Mouse (Mus musculus): Measurements from ENCODE around the gene Ccm2. TPM values are rescaled to one million over a fixed set of nuclear protein-coding genes. Genes with fewer than 3 reads are reported as not detected.

Gene Ccm2
- polyA plus RNA-seq, 1 experiment from 2014 or later, result 90.8 TPM

DNA sequence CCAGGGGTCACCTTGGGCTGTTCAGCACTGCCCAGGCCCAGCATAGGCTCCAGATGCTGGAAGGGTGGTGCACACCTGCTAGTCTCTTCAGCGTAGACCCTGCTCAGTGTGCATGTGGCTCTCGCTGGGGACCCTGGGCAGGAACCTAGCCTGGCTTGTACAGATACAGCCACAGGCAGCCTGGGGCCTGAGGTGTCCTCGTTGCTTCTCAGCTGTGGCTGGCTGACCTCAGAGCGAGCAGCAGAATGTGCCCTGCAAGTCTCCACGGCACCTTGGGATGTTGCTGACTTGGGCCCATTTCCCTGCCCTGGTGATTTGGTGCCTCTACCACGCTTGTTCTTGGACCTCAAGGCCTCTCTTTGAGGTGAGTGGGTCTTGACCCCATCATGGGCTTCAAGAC, 53.1 kb downstream of the Ccm2 start:
- Histone ChIP-seq H3K27me3 (ENCODE audit: control insufficient read depth, insufficient read depth, low read length) (peaks cover 2% of the 10 kb centered on the region; the same call in 1 of the 2 replicates), H3K4me2 (ENCODE audit: low read depth, low read length, severe bottlenecking) (no peak overlapping the region), H3K27ac (ENCODE audit: low read depth, low read length) (no peak overlapping the region), H3K9ac (ENCODE audit: low read length) (no peak overlapping the region), H3K4me3 (ENCODE audit: low read depth, low read length) (no peak overlapping the region), H3K4me1 (replicated peaks; ENCODE audit: control insufficient read depth, insufficient read depth, low read length) (peaks cover 23% of the 10 kb centered on the region), H3K36me3 (ENCODE audit: control insufficient read depth, insufficient read depth, low read length) (peaks cover 8% of the 10 kb centered on the region; the same call in 1 of the 2 replicates), H3K9me3 (ENCODE audit: control insufficient read depth, low read length) (no peaks in the 10 kb centered on the region)
- ATAC-seq (replicated peaks; ENCODE audit: low FRiP score) (no peak), DNase-seq (ENCODE audit: low spot score) (peak; percentile 51)
- 79% methylated on average over 6 of the region's 6 CpGs for WGBS

DNA sequence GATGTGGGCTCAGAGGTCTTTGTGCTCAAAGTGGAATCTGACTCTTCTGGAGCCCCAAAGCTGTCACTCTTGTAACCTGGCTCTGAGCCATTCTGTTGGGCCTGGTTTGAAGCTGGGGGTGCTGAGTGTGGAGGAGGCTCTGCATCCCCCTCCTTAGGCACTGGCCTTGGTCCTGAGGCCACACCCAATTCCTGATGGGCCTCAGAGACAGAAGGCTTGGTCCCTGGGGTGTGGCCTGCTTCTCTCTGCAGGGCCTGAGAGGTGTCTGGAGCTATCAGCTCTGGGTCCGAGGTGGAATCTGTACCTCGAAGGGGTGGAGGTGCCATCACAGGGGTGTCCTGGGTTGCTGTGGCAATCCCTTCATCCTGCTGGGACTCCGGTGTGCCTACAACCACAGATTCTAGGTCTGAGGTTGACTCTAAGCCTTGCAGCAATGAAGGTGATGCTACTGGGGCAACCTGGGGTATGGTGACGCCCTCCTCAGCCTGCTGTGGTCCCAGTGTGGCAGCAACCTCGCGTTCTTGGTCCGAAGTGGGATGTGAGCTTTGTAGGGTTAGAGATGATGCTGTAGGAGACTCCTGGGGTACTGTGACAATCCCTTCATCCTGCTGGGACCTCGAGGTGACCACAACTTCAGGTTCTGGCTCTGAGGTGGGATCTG, 53.7 kb downstream of the Ccm2 start:
- peaks cover 27% of the 10 kb centered on the region for H3K4me1 ChIP-seq (replicated peaks; ENCODE audit: control insufficient read depth, insufficient read depth, low read length)
- H3K9me3 ChIP-seq (ENCODE audit: control insufficient read depth, low read length), result no peaks in the 10 kb centered on the region
- no peak overlapping the region for H3K9ac ChIP-seq (ENCODE audit: low read length)
- DNase-seq (ENCODE audit: low spot score), result peak; percentile 47
- peaks cover 8% of the 10 kb centered on the region; the same call in 1 of the 2 replicates for H3K36me3 ChIP-seq (ENCODE audit: control insufficient read depth, insufficient read depth, low read length)
- ATAC-seq (replicated peaks; ENCODE audit: low FRiP score), result no peak
- no peak overlapping the region for H3K4me2 ChIP-seq (ENCODE audit: low read depth, low read length, severe bottlenecking)
- peaks cover 4% of the 10 kb centered on the region; the same call in 1 of the 2 replicates for H3K27me3 ChIP-seq (ENCODE audit: control insufficient read depth, insufficient read depth, low read length)
- no peak overlapping the region for H3K27ac ChIP-seq (ENCODE audit: low read depth, low read length)
- WGBS, result 92% methylated on average over 8 of the region's 8 CpGs
- H3K4me3 ChIP-seq (ENCODE audit: low read depth, low read length), result no peak overlapping the region

DNA sequence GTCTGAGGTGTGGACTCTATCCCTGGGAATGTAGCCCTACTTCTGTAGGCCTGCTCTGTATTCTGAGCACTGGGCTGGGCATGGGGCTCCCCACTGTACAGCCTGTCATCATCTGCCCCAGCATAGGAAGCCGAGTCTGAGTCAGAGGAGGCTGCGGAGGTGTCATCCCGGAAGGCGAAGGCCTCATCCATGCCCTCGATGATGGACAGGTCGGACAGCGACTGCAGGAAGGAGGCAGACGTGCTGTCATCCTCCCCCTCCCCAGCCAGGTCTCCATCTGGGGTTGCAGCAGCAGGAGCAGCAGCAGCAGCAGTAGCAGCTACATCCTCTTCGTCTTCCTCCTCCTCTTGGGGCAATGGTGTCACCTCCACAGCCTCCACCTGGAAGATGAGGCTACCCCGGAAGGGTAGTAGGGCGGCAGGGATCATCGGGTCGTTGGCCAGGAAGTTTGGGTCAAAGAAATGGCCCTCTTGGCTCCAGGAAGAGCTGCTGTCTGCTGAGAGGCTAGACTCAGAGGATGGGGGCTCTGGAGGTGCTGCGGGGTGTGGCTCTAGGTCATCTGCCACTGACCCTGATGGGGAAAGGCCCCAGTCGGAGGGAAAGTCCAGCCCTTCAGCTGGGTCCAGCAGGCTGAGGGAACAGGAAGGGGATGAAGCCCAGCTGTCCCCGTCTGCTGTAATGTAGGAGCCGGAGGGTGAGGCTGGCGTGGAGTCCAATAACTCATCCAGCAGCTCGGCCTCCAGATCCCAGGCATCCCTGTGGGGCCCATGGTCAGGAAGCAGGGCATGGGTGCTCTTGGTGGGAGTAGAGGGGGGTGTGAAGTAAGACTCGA, 55.2 kb downstream of the Ccm2 start:
- peaks cover 3% of the 10 kb centered on the region; the same call in 1 of the 2 replicates for H3K36me3 ChIP-seq (ENCODE audit: control insufficient read depth, insufficient read depth, low read length)
- no peak overlapping the region for H3K4me2 ChIP-seq (ENCODE audit: low read depth, low read length, severe bottlenecking)
- H3K4me1 ChIP-seq (replicated peaks; ENCODE audit: control insufficient read depth, insufficient read depth, low read length), result peaks cover 27% of the 10 kb centered on the region
- H3K27ac ChIP-seq (ENCODE audit: low read depth, low read length), result no peak overlapping the region
- DNase-seq (ENCODE audit: low spot score), result peak; percentile 51
- no peak overlapping the region for H3K9ac ChIP-seq (ENCODE audit: low read length)
- H3K9me3 ChIP-seq (ENCODE audit: control insufficient read depth, low read length), result no peaks in the 10 kb centered on the region
- ATAC-seq (replicated peaks; ENCODE audit: low FRiP score), result no peak
- H3K27me3 ChIP-seq (ENCODE audit: control insufficient read depth, insufficient read depth, low read length), result peaks cover 4% of the 10 kb centered on the region; the same call in 1 of the 2 replicates
- WGBS, result 83% methylated on average over 20 of the region's 20 CpGs
- no peak overlapping the region for H3K4me3 ChIP-seq (ENCODE audit: low read depth, low read length)

GRCm38 (mm10) chr11:6602662-6603061, 56.0 kb downstream of the Ccm2 start:
- Histone ChIP-seq H3K4me3 (ENCODE audit: low read depth, low read length) (no peak overlapping the region), H3K9me3 (ENCODE audit: control insufficient read depth, low read length) (no peaks in the 10 kb centered on the region), H3K27ac (ENCODE audit: low read depth, low read length) (no peak overlapping the region), H3K36me3 (ENCODE audit: control insufficient read depth, insufficient read depth, low read length) (peaks cover 3% of the 10 kb centered on the region; the same call in 1 of the 2 replicates), H3K4me1 (replicated peaks; ENCODE audit: control insufficient read depth, insufficient read depth, low read length) (peaks cover 27% of the 10 kb centered on the region), H3K27me3 (ENCODE audit: control insufficient read depth, insufficient read depth, low read length) (peaks cover 4% of the 10 kb centered on the region; the same call in 1 of the 2 replicates), H3K9ac (ENCODE audit: low read length) (no peak overlapping the region), H3K4me2 (ENCODE audit: low read depth, low read length, severe bottlenecking) (no peak overlapping the region)
- DNase-seq (ENCODE audit: low spot score), result peak; percentile 49
- ATAC-seq (replicated peaks; ENCODE audit: low FRiP score), result no peak
- WGBS, result 84% methylated on average over 9 of the region's 9 CpGs

GRCm38 (mm10) chr11:6603224-6603623, 56.5 kb downstream of the Ccm2 start:
- H3K4me1 ChIP-seq (replicated peaks; ENCODE audit: control insufficient read depth, insufficient read depth, low read length), result peaks cover 27% of the 10 kb centered on the region
- peaks cover 4% of the 10 kb centered on the region; the same call in 1 of the 2 replicates for H3K27me3 ChIP-seq (ENCODE audit: control insufficient read depth, insufficient read depth, low read length)
- no peak overlapping the region for H3K9ac ChIP-seq (ENCODE audit: low read length)
- no peak for ATAC-seq (replicated peaks; ENCODE audit: low FRiP score)
- no peak overlapping the region for H3K27ac ChIP-seq (ENCODE audit: low read depth, low read length)
- DNase-seq (ENCODE audit: low spot score), result peak; percentile 48
- H3K4me3 ChIP-seq (ENCODE audit: low read depth, low read length), result no peak overlapping the region
- H3K9me3 ChIP-seq (ENCODE audit: control insufficient read depth, low read length), result no peaks in the 10 kb centered on the region
- H3K36me3 ChIP-seq (ENCODE audit: control insufficient read depth, insufficient read depth, low read length), result no peaks in the 10 kb centered on the region
- H3K4me2 ChIP-seq (ENCODE audit: low read depth, low read length, severe bottlenecking), result peak overlapping the region; percentile 71; the same call in 1 of the 2 replicates
- 76% methylated on average over 9 of the region's 9 CpGs for WGBS

DNA sequence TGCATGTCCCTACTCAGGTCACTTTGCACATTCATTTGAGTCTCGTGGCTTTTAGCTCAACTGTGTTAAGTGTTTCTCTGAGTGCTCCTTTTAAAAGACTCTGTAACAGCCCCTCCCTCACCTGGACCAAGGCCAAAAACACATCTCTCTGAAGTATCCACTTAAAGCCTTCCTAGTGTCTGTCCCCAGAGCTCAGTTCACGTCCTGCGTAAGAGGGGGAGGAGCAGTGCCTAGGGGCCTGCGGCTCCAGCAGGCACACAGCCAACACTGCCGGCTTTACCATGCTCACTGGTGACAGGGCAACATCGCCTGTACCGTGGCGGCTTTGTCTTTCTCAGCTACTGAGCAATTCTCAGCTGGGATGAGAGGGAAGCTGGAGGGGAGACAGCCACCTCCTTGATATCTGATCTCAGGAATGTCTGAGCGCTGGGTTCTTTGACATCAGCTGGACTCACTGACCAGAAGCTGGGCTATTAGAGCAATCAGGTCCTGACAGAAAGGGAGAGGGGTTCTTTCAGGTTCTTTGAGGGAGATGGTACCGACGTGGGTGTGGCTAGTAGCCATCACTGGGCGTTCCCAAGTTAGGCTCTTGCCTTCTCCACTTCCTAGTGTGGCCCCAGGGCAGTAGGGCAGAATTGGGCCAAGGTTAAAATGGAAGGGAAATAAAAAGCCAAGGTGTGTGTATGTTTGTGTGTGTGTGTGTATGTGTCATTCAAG, 57.4 kb downstream of the Ccm2 start:
- H3K27me3 ChIP-seq (ENCODE audit: control insufficient read depth, insufficient read depth, low read length), result peaks cover 4% of the 10 kb centered on the region; the same call in 1 of the 2 replicates
- H3K36me3 ChIP-seq (ENCODE audit: control insufficient read depth, insufficient read depth, low read length), result no peaks in the 10 kb centered on the region
- H3K9me3 ChIP-seq (ENCODE audit: control insufficient read depth, low read length), result no peaks in the 10 kb centered on the region
- H3K4me2 ChIP-seq (ENCODE audit: low read depth, low read length, severe bottlenecking), result peak overlapping the region; percentile 71
- peak overlapping the region; percentile 51; the same call in 1 of the 2 replicates for H3K9ac ChIP-seq (ENCODE audit: low read length)
- WGBS, result 28% methylated on average over 12 of the region's 12 CpGs
- peak overlapping the region; percentile 44 for H3K4me3 ChIP-seq (ENCODE audit: low read depth, low read length)
- H3K4me1 ChIP-seq (replicated peaks; ENCODE audit: control insufficient read depth, insufficient read depth, low read length), result peaks cover 20% of the 10 kb centered on the region
- DNase-seq (ENCODE audit: low spot score) (peak; percentile 72), ATAC-seq (replicated peaks; ENCODE audit: low FRiP score) (peak; percentile 34; the same call in 1 of the 2 replicates)
- H3K27ac ChIP-seq (ENCODE audit: low read depth, low read length), result peak overlapping the region; percentile 57

DNA sequence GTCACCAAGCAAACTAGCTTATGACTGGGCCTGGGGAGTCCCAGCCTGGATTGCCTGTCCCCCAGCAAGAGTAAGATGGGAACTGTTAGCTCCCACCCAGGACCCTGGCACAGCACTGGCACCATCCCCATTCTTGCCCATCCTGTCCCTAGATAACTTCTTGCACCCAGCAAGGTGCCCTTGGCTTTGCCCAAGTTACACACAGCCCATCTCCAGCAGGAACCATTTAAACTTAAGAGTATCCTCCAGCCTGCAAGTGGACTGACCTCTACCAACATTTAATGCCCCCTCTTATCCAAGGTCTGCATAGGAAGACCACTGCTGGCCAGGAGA, 57.9 kb downstream of the Ccm2 start:
- no peak for DNase-seq (ENCODE audit: low spot score)
- H3K9ac ChIP-seq (ENCODE audit: low read length), result peak overlapping the region; percentile 51
- H3K4me1 ChIP-seq (replicated peaks; ENCODE audit: control insufficient read depth, insufficient read depth, low read length), result peaks cover 18% of the 10 kb centered on the region
- H3K36me3 ChIP-seq (ENCODE audit: control insufficient read depth, insufficient read depth, low read length), result no peaks in the 10 kb centered on the region
- 0 out of 2 replicates have a peak overlapping the region, but pooled peaks have one; percentile 57 for H3K27ac ChIP-seq (ENCODE audit: low read depth, low read length)
- peaks cover 4% of the 10 kb centered on the region; the same call in 1 of the 2 replicates for H3K27me3 ChIP-seq (ENCODE audit: control insufficient read depth, insufficient read depth, low read length)
- ATAC-seq (replicated peaks; ENCODE audit: low FRiP score), result no peak
- peak overlapping the region; percentile 71 for H3K4me2 ChIP-seq (ENCODE audit: low read depth, low read length, severe bottlenecking)
- H3K9me3 ChIP-seq (ENCODE audit: control insufficient read depth, low read length), result no peaks in the 10 kb centered on the region
- peak overlapping the region; percentile 44 for H3K4me3 ChIP-seq (ENCODE audit: low read depth, low read length)

GRCm38 (mm10) chr11:6605021-6605481, 58.4 kb downstream of the Ccm2 start:
- DNase-seq (ENCODE audit: low spot score), result no peak
- Histone ChIP-seq H3K9me3 (ENCODE audit: control insufficient read depth, low read length) (no peaks in the 10 kb centered on the region), H3K9ac (ENCODE audit: low read length) (peak overlapping the region; percentile 51), H3K4me2 (ENCODE audit: low read depth, low read length, severe bottlenecking) (peak overlapping the region; percentile 71), H3K27me3 (ENCODE audit: control insufficient read depth, insufficient read depth, low read length) (peaks cover 4% of the 10 kb centered on the region; the same call in 1 of the 2 replicates), H3K4me3 (ENCODE audit: low read depth, low read length) (peak overlapping the region; percentile 44), H3K27ac (ENCODE audit: low read depth, low read length) (peak overlapping the region; percentile 70; the same call in 1 of the 2 replicates), H3K4me1 (replicated peaks; ENCODE audit: control insufficient read depth, insufficient read depth, low read length) (peaks cover 18% of the 10 kb centered on the region), H3K36me3 (ENCODE audit: control insufficient read depth, insufficient read depth, low read length) (no peaks in the 10 kb centered on the region)
- peak; percentile 1; the same call in 1 of the 2 replicates for ATAC-seq (replicated peaks; ENCODE audit: low FRiP score)
- WGBS, result 10% methylated on average over 13 of the region's 13 CpGs
